Mouse (Mus musculus) Muller cell, postnatal 12 days (primary cell): ENCODE data around the gene Cpne4.

Experiments
- DNase-seq: peaks from one replicate; pipeline ENCODE4 v3.0.0-alpha.2; 2015; ENCODE audit errors: inconsistent ontology term

Gene Cpne4

DNA sequence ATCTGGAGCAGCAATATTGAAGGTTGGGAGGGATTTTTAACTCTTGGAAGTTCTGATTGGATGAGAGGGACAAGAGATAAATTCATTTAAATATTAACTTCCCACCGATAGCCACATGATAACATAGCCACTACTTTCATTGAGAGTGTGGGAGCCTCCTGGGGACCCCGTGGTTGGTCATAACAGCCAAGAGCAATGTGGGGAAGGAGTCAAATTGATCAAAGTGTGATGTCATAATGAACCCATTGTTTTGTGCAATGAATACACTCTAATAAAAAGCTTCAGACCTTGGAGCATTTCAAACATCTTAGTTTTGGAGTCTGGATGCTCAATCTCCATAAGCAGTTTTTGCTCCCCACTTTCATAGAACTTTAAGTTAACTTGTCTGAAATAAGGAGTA is at the start of gene Cpne4:
TSS of gene Cpne4 (plus strand) at position 301 of the 400 bp plus-strand sequence.
- DNase-seq = no peak

DNA sequence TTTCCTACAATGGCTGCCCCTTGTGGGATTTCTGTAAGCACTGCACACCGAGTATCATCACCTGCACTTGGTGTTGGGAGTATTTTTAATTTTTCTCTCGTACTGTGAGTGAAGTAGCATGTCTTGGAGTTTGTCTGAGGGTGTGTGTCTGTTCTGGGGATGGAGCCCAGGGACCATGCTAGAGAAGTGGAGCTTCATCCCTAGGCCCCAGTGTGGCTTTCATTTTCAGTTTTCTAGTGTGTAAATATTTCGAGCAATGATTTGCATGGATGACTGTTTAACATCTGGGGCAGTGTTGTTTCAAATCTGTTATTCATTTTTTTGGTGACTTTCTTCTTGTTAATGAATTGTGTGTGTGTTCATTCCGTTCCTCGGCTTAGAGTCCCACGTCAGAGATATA is 31.9 kb upstream of the Cpne4 start:
- DNase-seq = no peak

- no peak for DNase-seq
These were observed 11.6 kb upstream of the Cpne4 start for GRCm38 (mm10) chr9:104535508-104535907.

GRCm38 (mm10) chr9:104565815-104566214 is 18.7 kb downstream of the Cpne4 start:
- DNase-seq = no peak

DNA sequence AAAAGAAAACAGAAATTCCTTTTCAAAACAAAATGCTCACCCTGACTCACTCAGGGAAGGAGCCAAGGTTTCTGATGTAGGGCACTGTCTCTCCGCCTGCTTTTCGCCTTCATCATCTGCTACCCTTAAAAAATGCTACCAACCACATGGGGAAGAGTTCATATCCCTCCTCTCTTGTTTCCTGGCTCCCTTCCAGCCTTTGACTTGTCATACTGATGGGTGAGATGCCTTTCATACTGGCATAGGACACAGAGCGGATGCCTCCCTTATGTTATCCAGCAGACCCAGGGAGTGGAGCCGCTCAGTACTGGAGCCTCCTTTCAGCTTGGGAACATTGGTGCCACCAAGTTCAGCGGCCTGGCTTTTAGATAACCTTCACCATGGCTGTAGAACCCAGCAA is 19.4 kb downstream of the Cpne4 start:
- no peak for DNase-seq

DNA sequence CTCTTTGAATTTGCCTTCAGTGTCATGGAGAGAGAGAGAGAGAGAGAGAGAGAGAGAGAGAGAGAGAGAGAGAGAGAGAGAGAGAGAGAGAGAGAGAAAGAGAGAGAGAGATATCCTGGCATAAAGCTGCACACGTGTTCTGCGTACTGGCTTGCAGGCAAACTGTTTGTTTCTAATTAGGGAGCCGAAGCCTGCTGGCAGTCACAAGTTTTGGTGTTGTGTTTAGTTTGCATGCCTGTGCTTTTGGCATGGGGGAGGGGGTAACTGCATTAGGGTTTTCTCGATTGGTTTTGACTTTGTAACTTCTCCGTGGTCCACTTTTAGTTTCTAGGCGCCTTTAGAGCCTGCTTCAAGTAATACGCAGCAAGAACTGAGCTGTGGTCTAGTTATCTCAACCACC is 20.0 kb downstream of the Cpne4 start:
- DNase-seq = no peak

DNA sequence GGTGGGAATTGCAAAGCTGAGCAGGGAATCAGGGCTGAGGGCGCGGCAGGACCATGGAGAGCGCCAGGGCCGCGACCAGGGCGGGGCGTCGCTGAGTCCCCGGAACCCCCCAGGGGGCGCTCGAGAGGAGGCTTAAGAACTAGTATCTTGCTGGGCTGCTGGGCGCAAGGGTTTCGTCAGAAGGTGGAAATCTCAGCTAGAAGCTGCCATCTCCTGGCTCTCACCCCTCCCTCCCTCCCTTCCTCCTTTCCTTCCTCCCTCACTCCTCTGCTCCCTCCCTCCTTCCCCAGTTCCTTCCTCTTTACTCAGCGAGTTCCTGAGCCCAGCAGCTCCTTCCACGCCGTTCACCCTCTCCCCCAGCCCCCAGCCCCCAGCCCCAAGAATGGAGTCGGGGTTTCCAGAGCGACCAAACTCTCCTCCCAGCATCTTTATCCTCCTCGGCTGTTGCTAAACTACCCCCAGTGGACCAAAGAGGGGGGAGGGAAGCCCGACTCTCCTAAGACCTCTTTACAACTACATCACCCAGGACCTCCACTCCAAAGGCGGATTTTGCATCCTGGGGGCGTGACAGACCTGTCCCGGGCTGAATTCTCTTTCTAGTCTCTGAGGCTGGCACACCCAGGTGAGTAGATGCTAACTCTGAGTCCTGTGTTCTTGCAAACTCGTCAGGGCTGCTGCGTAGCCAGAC is 22.5 kb downstream of the Cpne4 start:
- DNase-seq = peak; percentile 69

DNA sequence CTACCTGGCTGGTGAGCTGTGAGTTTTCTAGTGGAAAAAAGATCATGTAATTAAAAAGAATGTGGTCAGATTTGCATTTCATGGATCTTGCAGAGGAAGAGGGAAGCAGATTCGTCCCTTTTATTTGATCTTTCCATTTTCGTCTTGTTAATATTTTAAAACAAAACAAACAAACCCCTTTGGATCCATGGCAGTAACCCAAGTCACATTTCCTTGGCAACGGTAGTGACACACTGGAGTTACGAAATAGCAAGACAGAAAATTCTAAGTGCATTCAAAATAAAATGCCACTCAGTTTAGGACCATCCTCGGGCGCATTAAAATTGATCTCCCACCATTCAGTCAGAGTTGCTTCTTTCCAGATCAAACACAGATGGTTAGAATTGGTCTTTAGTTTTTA is 25.8 kb downstream of the Cpne4 start:
- DNase-seq = no peak

- peak; percentile 49 for DNase-seq
These were observed 27.4 kb downstream of the Cpne4 start for GRCm38 (mm10) chr9:104574476-104574875.

- no peak for DNase-seq
These were observed 35.0 kb downstream of the Cpne4 start for GRCm38 (mm10) chr9:104581921-104582624.

- DNase-seq = no peak
These were observed 35.6 kb downstream of the Cpne4 start for GRCm38 (mm10) chr9:104582675-104583074.

GRCm38 (mm10) chr9:104594550-104594949 is 47.5 kb downstream of the Cpne4 start:
- DNase-seq = peak; percentile 13

GRCm38 (mm10) chr9:104594979-104595378 is 47.9 kb downstream of the Cpne4 start:
- DNase-seq = no peak

- DNase-seq = no peak
These were observed 65.4 kb downstream of the Cpne4 start for GRCm38 (mm10) chr9:104612523-104612922.

GRCm38 (mm10) chr9:104616691-104617090 is 69.6 kb downstream of the Cpne4 start:
- DNase-seq = no peak

DNA sequence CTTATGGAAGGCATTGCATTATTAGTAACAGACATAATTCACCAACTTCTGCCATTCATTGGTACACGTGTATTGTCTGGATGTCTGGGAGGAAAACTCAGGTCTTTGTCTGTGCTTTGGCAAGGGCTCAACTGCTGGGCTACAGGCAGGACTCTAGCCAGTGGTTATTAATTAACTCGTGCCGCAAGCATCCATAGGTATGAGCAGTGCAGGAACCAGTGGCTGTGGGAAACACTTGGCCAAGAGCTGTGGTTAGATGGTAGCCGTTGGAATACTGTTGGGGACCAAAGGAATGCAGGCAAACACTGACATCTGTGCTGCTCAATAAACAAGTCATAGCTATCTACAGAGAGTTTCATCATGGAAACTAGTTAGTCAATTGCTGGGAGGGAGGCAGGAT is 76.5 kb downstream of the Cpne4 start:
- DNase-seq = peak; percentile 51

- DNase-seq = no peak
These were observed 80.7 kb downstream of the Cpne4 start for GRCm38 (mm10) chr9:104627816-104628215.

DNA sequence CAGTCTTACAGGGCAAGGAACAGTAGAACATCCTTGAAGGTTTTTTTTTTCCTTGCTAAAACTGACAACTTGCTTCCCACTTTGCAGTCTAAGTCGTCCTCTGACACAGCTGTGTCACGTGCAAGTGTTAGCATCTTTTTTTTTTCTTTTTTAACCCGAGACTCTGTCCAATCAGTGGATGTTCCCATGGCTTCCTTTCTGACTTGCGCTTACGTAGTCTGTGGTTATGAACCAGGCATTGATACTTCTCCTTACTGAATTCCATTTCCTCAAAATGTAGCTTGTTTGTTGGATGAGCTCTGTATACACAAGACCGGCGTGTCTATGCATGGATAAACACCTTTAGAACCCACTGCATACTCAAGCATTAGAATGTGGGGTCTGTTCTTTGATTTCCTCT is 82.2 kb downstream of the Cpne4 start:
- no peak for DNase-seq

GRCm38 (mm10) chr9:104646348-104646994 is 99.4 kb downstream of the Cpne4 start:
- no peak for DNase-seq

DNA sequence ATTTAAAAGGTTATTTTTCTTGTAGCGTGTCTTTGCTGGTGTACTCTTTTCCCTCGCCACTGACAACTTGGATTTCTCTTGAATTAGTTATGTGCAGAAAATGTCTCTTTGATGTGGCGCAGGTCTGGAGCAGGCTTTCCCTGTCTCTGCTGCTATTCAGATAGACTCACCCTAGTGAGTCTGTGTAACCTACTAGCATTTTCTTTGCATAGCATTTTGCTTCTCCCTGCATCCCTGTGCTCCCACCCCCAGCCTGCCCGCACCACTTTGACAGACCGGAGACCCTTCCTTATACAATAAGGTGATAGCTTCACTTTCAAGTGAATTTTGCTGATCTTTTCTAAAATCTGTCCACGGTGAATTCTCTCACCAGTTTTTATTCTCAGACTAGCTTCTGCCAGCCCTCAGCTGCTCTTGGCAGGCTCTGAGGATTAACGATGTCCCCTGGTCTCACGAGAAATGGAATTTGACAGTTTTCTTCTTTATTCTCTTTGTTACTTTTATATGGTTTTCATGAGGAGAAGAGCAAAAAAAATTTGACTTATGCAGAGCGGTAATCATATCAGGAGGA is 105.7 kb downstream of the Cpne4 start:
- no peak for DNase-seq

DNA sequence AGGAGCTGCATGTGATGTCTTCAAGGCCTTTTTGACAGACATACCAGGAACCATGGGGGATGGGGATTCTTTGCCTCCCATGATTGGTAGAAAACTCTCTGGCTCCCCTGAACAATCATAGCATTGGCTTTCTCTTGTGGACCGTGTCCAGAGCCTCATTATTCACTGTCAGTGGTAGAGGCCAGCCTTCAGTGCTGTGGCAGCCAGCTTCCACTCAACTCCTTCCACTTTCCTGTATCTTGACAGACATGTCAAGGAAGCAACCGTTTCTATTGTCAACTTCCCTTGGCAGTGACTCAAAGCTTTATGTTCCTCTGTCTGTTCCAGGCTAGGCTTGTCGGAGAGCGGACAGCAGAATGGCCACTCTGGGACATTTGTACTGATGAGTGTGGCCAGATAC is 112.7 kb downstream of the Cpne4 start:
- DNase-seq = no peak

GRCm38 (mm10) chr9:104676665-104677064 is 129.6 kb downstream of the Cpne4 start:
- peak; percentile 9 for DNase-seq

- no peak for DNase-seq
These were observed 131.5 kb downstream of the Cpne4 start for GRCm38 (mm10) chr9:104678571-104678970.
